Mouse (Mus musculus) splenic B cell, adult 2 months (primary cell): ENCODE measurements at regions not wholly inside any gene's neighbourhood (a gene's known extent, or its start where the extent isn't known, plus 50 kb on each side); places are given as distances from the start of the nearest gene placed in this dataset.

Experiments
- DNase-seq: peaks from one replicate; pipeline ENCODE4 v3.0.0-alpha.2; 2011; ENCODE audit warnings: low read depth, low spot score
- H3K27me3 ChIP-seq: 2 replicates; pipeline ENCODE4 v1.6.1; 2012; ENCODE audit warnings: mild to moderate bottlenecking, low read length, moderate library complexity, mixed read lengths; ENCODE audit not compliant: control insufficient read depth, poor library complexity, insufficient read depth, severe bottlenecking
- H3K36me3 ChIP-seq: 2 replicates; pipeline ENCODE4 v1.6.1; 2012; ENCODE audit warnings: mild to moderate bottlenecking, low read length, moderate library complexity, mixed read lengths; ENCODE audit not compliant: control insufficient read depth, poor library complexity, insufficient read depth, severe bottlenecking

DNA sequence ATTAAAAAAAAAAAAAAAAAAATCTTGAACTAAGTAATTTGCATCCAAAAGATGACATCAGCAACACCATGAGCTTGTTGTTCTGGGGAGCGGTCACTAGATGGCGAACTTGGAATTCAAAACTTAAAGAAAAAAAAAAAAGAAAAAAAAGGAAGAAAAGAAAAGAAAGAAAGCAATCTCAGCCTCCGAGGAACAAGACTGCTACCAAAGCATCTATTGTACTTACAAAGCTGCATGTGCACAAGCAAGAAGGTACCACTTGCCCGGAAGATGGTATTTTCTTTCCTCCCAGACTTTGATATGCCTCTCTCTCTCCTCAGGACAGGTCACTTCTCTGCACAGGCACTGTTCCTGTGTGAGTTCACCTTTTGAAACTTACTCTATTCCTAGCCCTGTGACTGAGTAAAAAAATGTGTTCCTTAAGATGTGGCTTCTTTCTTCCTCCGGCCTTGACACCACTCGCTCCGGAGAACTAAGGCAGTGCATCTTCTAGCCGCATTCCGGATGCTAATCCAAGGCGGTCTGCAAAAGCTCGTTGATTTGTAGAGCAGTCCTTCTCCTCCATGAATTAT is 114.2 kb upstream of the Veph1 start:
- Histone ChIP-seq H3K36me3 (no peaks in the 10 kb centered on the region), H3K27me3 (no peaks in the 10 kb centered on the region)
- peak; percentile 25 for DNase-seq

GRCm38 (mm10) chr3:66408791-66409190 is 112.2 kb upstream of the Veph1 start:
- DNase-seq = no peak
- H3K36me3 ChIP-seq = no peaks in the 10 kb centered on the region
- no peaks in the 10 kb centered on the region for H3K27me3 ChIP-seq

GRCm38 (mm10) chr3:66405645-66406044 is 109.0 kb upstream of the Veph1 start:
- DNase-seq = no peak
- Histone ChIP-seq H3K36me3 (no peaks in the 10 kb centered on the region), H3K27me3 (no peaks in the 10 kb centered on the region)

DNA sequence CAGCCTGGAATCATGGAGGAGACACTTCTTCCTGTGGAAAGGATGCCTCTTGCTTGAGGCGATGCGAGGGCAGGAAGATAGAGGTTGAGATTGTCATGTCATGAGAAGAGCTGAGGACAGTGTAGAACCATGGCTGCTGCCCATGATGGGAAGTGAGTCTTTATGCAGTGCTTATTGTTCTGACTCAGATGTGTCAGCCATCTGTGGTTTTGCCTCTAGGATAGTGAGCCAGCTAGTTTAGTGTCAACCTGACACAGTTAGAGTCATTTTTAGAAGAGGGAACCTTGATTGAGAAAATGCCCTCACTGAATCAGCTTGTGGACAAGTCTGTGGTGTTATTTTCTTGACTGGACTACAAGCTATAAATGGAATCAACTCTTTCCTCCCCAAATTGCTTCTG is 107.1 kb upstream of the Veph1 start:
- Histone ChIP-seq H3K27me3 (no peaks in the 10 kb centered on the region), H3K36me3 (no peaks in the 10 kb centered on the region)
- no peak for DNase-seq

GRCm38 (mm10) chr3:66400791-66401568 is 104.3 kb upstream of the Veph1 start:
- no peak for DNase-seq
- Histone ChIP-seq H3K36me3 (no peaks in the 10 kb centered on the region), H3K27me3 (no peaks in the 10 kb centered on the region)

DNA sequence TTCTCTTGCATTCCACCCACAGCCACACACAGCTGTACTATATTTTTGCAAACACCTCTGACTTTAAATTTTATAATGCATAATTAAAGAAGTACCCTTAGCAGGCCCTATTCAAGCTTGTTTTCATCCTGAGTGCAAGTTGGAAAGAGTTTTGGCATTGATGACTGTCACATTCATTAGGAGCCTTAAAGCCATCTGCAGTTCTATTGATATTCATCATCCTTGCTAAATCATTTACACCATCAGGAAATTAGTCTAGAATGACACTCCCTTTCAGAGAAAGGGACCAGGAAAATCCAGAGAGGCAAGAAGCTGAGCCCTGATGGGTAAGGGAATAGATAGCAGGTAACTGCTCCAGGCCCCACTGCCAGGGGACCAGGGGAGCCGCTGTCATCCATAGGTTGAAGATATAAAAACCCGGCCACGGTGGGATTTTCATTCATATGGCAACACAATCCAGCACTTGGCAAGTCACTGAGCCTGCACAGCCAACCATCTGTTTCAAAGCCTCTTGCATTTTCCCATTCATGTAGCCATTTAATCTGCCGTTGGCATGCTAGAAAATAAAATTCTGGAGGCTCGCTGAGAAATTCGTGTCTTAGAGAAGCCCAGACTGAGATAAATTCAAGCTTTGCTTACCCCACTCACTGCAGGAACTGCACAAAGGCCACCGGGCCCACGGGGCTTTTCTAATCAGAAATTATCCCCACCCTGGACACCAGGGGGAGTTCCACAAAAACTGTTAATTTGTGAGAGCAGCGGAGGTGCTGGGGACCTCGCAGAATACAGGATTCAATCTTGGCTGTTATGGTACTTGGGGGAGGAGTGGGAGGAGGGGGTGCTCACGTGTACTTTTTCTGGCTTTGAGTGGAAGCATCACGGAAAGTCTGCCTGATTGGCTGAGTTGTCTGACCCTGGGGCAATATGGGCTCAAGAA is 101.8 kb upstream of the Veph1 start:
- no peaks in the 10 kb centered on the region for H3K27me3 ChIP-seq
- H3K36me3 ChIP-seq = no peaks in the 10 kb centered on the region
- peak; percentile 1 for DNase-seq

DNA sequence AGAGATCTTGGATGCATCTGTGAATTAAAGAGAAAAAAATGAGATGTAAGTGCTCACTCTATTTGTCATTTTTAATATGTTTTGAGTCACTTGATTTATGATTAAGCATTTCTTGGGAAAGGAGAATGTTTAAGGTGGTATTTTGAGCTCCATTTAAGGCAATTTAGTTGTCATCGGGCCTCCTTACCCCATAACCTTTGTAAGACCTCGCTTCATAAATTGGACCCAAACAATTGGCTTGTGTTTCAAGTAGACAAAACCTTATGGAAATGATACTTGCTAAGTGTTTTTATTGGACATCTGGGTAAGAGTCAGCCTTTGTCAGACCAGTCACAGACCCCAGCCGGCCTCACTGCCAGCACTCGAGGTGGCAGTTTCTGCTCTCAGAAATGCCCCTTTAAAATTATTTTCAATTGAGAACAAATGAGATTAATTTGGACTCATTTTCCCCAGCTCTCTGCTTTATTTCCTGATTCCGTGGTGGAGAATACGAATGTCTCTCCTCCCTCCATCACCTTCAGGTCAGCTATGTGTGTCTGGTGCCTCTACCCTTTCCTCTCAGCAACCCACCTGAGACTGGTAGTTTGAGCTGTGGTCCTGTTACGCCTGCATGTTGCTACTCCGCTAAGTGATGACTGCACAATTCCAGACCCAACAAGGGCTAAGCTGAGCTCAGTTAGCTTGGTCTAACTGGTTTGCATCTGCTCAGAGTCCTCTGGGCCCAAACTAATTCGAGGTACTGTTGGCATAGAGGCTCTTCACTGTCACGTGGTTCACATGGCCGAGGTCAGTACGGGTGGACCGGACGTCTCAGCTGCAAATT is 78.7 kb upstream of the Veph1 start:
- no peak for DNase-seq

GRCm38 (mm10) chr3:66374603-66375002 is 78.0 kb upstream of the Veph1 start:
- H3K27me3 ChIP-seq = no peaks in the 10 kb centered on the region
- H3K36me3 ChIP-seq = no peaks in the 10 kb centered on the region
- no peak for DNase-seq

More for the DNA sequence above, 78.7 kb upstream of the Veph1 start:
- no peaks in the 10 kb centered on the region for H3K27me3 ChIP-seq
- no peaks in the 10 kb centered on the region for H3K36me3 ChIP-seq

- no peak for DNase-seq
- Histone ChIP-seq H3K27me3 (no peaks in the 10 kb centered on the region), H3K36me3 (no peaks in the 10 kb centered on the region)
Observed at GRCm38 (mm10) chr3:66373807-66374575, 77.4 kb upstream of the Veph1 start.
